Mouse (Mus musculus) limb, embryonic 14.5 days (tissue): ENCODE data around the gene C2cd3. TPM values are rescaled to one million over a fixed set of nuclear protein-coding genes. Genes with fewer than 3 reads are reported as not detected.

Experiments used
- ATAC-seq: fragments of 200-750 bp; cut with Nextera tagmentation; 2 replicates; pipeline ENCODE4 v1.8.0; 2017; ENCODE audit warnings: low read depth, moderate number of reproducible peaks, moderate TSS enrichment; ENCODE audit not compliant: low FRiP score
- DNase-seq: peaks from one replicate; pipeline ENCODE4 v3.0.0-alpha.2; 2015; ENCODE audit warnings: low spot score
- H3K27ac ChIP-seq: fragments of 300-500 bp; sonication (generic); replicated peaks from 2 replicates; pipeline ENCODE4 v1.5.1; 2014; ENCODE audit warnings: low read depth, mild to moderate bottlenecking, low read length, moderate library complexity, mixed read lengths
- H3K27me3 ChIP-seq: fragments of 300-500 bp; sonication (generic); 2 replicates; pipeline ENCODE4 v1.6.1; 2014; ENCODE audit warnings: low read length, mixed read lengths; ENCODE audit not compliant: control insufficient read depth, insufficient read depth
- H3K36me3 ChIP-seq: fragments of 300-500 bp; sonication (generic); 2 replicates; pipeline ENCODE4 v1.6.1; 2014; ENCODE audit warnings: mild to moderate bottlenecking, low read length, moderate library complexity, mixed read lengths; ENCODE audit not compliant: control insufficient read depth, insufficient read depth
- H3K4me1 ChIP-seq: fragments of 300-500 bp; sonication (generic); 2 replicates; pipeline ENCODE4 v1.6.1; 2014; ENCODE audit warnings: antibody characterized with exemption, low read length, mixed read lengths; ENCODE audit not compliant: control insufficient read depth, insufficient read depth
- H3K4me2 ChIP-seq: fragments of 300-500 bp; sonication (generic); replicated peaks from 2 replicates; pipeline ENCODE4 v1.6.1; 2014; ENCODE audit warnings: low read depth, mild to moderate bottlenecking, low read length, moderate library complexity; ENCODE audit not compliant: severe bottlenecking
- H3K4me3 ChIP-seq: fragments of 300-500 bp; sonication (generic); replicated peaks from 2 replicates; pipeline ENCODE4 v1.5.1; 2014; ENCODE audit warnings: low read length
- H3K9ac ChIP-seq: fragments of 300-500 bp; sonication (generic); 2 replicates; pipeline ENCODE4 v1.6.1; 2014; ENCODE audit warnings: mild to moderate bottlenecking, low read depth, low read length, moderate library complexity; ENCODE audit not compliant: severe bottlenecking
- H3K9me3 ChIP-seq: fragments of 300-500 bp; sonication (generic); 2 replicates; pipeline ENCODE4 v1.6.1; 2016; ENCODE audit warnings: low read length; ENCODE audit not compliant: control insufficient read depth
- POLR2A ChIP-seq: fragments of 200-500 bp; IDR thresholded peaks from 2 replicates; pipeline ENCODE4 v1.8.0; 2012; ENCODE audit warnings: inconsistent platforms, mild to moderate bottlenecking, moderate library complexity, borderline replicate concordance; ENCODE audit not compliant: insufficient read depth, insufficient read length; ENCODE audit errors: extremely low read depth
- WGBS: fragments of 180-500 bp; shearing (Covaris S2); extraction: QIAGEN DNeasy Blood & Tissue Kit; methylation state at CpG from one replicate; pipeline ENCODE4 v1.1.7; 2014; 5-methylcytosine and 5-hydroxymethylcytosine counted together
- polyA plus RNA-seq, 2 experiments: library from polyadenylated mRNA; depleted of rRNA in 1 of 2; stranded (reverse) in 1 of 2; unstranded in 1 of 2; fragments of >200 nt; fragmentation: Nextera tagmentation in 1 of 2; extraction: Ambion mirVana in 1 of 2; gene quantifications; 2 replicates each; pipeline versions ENCODE4 v1.2.1 to v1.2.3; 2012 to 2014

C2cd3 gene
- polyA plus RNA-seq, 2 experiments = 23.5 to 29.3 TPM

DNA sequence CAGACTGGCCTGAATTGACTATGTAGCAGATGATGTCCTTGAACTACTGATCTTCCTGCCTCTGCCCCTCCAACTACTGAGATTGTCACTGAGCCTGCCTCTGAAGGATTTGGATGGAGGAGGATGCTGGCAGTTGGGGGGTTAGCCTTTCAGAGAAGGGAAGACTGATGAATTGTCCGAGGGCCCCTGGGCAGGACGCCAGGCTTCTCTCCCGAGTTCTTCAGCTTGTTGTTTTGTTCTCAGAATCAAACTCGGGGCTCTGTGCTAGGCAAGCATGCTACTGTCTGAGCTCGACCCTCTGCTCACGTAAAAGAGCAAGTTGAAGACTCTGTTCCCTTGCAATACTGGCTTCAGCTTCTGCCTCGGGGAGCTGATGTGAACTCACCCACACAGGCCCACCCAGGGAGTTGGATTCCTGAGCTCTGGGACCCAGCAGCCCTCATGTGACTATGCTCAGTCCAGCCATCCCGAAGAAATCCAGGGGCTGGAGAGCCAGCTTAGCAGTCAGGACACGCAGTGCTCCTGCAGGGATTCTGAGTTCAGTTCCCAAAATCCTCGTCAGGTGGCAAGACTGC, 116.5 kb downstream of the C2cd3 start:
- peak; percentile 33 for DNase-seq
- Histone ChIP-seq H3K27me3 (no peaks in the 10 kb centered on the region), H3K9ac (no peak overlapping the region), H3K9me3 (no peaks in the 10 kb centered on the region), H3K4me1 (peaks cover 7% of the 10 kb centered on the region; the same call in 1 of the 2 replicates), H3K27ac (no peak overlapping the region), H3K36me3 (no peaks in the 10 kb centered on the region), H3K4me2 (no peak overlapping the region), H3K4me3 (no peak overlapping the region)
- no peak for ATAC-seq
- WGBS = 32% methylated on average over 10 of the region's 10 CpGs
- no peak for TF ChIP-seq POLR2A

DNA sequence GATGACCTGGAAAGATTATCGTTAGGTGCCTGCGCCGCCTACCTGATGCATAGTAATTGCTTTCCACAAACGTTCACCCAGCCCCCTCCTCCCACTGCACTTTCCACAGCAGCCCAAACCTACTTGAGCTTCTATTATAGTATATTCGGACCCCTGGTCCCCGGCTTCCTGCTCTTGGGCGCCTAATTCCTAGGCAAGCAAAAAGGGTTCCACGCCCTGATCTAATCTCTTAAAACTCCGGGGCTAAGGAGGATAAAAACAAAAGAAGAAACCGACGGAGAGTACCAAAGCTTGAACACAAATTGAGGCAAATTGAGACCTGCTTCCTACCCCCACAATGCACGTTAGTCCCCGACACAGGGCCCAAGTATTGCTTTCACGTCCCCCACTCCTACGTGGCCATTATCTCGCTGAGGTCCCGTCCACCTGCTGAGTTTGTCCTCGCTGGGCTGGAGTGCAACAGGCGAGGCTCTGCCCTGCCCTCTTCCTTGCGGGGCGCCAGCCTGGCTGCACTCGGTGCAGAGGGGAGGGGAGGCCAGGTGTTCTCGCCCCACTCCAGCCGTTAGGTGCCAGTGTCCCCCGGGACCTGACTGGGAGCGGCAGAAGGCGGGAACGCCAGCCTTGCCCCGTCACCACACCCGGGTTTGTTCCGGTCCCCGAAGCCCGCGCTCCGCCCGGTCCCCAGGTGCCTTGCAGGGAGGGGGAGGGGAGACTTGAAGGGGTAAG, 120.5 kb downstream of the C2cd3 start:
- peak overlapping the region; percentile 95 for H3K4me2 ChIP-seq
- H3K4me3 ChIP-seq = peak overlapping the region; percentile 44
- H3K36me3 ChIP-seq = peaks cover 6% of the 10 kb centered on the region
- no peak for TF ChIP-seq POLR2A
- peaks cover 27% of the 10 kb centered on the region for H3K4me1 ChIP-seq
- H3K9me3 ChIP-seq = no peaks in the 10 kb centered on the region
- DNase-seq (no peak), ATAC-seq (peak; percentile 10; the same call in 1 of the 2 replicates)
- H3K9ac ChIP-seq = peak overlapping the region; percentile 60
- 0 out of 2 replicates have a peak overlapping the region, but pooled peaks have one; percentile 19 for H3K27ac ChIP-seq
- 3% methylated on average over 31 of the region's 36 CpGs for WGBS
- no peaks in the 10 kb centered on the region for H3K27me3 ChIP-seq

DNA sequence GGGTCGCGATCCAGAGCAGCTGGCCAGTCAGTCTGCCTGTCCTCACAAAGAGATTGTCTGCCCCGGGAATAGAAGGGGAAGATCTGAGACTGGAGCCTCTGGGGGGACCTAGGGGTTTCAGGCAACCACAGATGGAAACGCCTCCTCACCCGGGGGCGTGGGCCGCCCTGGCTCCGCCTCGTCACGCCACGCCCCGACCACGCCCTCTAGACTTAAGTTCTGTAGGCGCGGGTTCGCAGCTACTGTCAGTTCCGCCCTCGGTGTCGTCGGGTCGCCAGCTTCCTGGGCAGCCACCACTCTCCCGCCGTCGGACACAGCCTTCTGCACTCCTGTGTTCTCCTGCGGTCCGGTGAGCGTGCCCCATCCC, 121.1 kb downstream of the C2cd3 start, which contains the start of gene Ucp2:
Gene Ucp2, plus strand, starts transcription at position 221 of the 367 bp plus-strand sequence.
- Histone ChIP-seq H3K27ac (peak within 1 kb of the TSS; percentile 19; the same call in 1 of the 2 replicates), H3K9me3 (no peaks in the 10 kb centered on the region), H3K9ac (peak within 1 kb of the TSS; percentile 60), H3K36me3 (peaks cover 9% of the 10 kb centered on the region), H3K27me3 (no peaks in the 10 kb centered on the region), H3K4me1 (peaks cover 27% of the 10 kb centered on the region), H3K4me2 (peak within 1 kb of the TSS; percentile 95), H3K4me3 (peak within 1 kb of the TSS; percentile 44)
- ATAC-seq (peak; percentile 64), DNase-seq (peak; percentile 77)
- WGBS = under 1% methylated on average over 21 of the region's 27 CpGs
- no peak for TF ChIP-seq POLR2A

DNA sequence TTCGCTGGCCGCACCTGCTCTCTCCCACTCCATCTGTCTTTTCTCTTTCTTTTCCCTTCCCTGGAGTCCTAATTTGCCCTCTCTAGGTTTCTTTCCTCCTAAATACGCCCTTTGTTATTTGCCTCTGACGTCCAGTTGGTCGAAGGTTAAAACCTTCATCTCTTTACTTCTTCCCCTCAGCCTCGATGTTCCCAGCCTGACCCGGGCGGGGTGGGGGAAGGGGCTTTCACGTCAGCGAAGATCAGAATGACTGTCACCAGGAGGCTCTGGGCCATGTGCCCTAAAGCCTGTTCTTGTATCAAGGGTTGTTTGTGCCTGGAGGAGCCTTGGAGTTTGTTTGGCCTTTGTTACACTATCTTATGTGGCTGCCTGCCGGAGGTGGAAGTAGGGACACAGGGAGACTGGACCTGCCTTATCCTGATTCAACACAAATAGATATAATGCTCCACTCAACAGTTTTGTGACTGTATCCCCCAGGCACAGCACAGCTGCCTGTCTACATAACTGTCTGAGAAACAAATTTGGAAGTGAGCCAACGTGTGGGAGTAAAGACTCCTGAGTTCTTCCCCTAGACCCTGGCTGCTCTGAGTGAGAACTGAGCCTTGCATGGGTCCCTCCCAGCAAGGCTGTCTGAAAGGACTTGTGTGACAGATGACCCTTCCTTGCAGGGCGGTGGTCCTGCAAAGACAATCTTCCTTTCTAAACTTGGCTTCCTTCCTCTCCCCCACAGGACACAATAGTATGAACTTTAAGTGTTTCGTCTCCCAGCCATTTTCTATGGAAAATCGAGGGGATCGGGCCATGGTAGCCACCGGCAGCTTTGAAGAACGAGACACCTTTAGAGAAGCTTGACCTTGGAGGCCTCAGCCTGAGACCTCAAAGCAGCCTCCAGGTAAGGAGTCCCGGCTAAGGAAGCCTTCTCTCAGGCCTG, 121.7 kb downstream of the C2cd3 start:
- Histone ChIP-seq H3K9ac (peak overlapping the region; percentile 60; the same call in 1 of the 2 replicates), H3K27ac (peak overlapping the region; percentile 15; the same call in 1 of the 2 replicates), H3K27me3 (no peaks in the 10 kb centered on the region), H3K4me2 (peak overlapping the region; percentile 95), H3K36me3 (peaks cover 15% of the 10 kb centered on the region), H3K4me1 (peaks cover 27% of the 10 kb centered on the region), H3K9me3 (no peaks in the 10 kb centered on the region), H3K4me3 (peak overlapping the region; percentile 44)
- WGBS = 36% methylated on average over 19 of the region's 19 CpGs
- peak; percentile 90 for DNase-seq
- no peak for TF ChIP-seq POLR2A
- ATAC-seq = peak; percentile 52

DNA sequence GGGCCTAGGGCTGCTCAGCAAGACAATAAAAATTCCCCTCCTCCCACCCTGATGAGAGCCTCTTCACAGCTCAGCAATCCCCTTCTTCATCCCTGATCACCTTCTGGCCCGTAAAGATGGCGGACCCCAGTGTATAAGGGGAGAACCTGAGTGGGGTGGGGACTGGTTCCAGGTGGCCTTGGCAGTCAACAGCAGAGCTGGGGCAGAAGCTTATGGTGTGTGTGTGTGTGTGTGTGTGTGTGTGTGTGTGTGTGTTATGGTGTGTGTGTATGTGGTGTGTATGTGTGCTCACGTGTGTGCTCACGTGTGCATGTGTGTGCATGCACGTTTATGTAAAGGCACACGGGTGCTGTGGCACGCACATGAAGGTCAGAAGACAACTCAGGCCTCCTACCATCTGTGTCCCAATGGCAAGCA, 122.4 kb downstream of the C2cd3 start:
- ATAC-seq (no peak), DNase-seq (no peak)
- Histone ChIP-seq H3K36me3 (peaks cover 17% of the 10 kb centered on the region), H3K9ac (no peak overlapping the region), H3K4me3 (peak overlapping the region; percentile 44), H3K4me1 (peaks cover 27% of the 10 kb centered on the region), H3K27me3 (no peaks in the 10 kb centered on the region), H3K4me2 (peak overlapping the region; percentile 95), H3K9me3 (no peaks in the 10 kb centered on the region), H3K27ac (peak overlapping the region; percentile 76; the same call in 1 of the 2 replicates)
- no peak for TF ChIP-seq POLR2A
- 78% methylated on average over 7 of the region's 7 CpGs for WGBS
